Mouse (Mus musculus) large intestine, adult 2 months (tissue): ENCODE measurements around the gene Mboat7. TPM values are rescaled to one million over a fixed set of nuclear protein-coding genes. Genes with fewer than 3 reads are reported as not detected.

Experiments
- DNase-seq: peaks from one replicate; pipeline ENCODE4 v3.0.0-alpha.2; 2012; ENCODE audit warnings: low read depth, low spot score
- WGBS: fragments of 180-500 bp; shearing (Covaris S2); methylation state at CpG from one replicate; pipeline ENCODE4 v1.1.7; 2018; 5-methylcytosine and 5-hydroxymethylcytosine counted together
- polyA plus RNA-seq: library from polyadenylated mRNA; depleted of rRNA; stranded (reverse); fragments of >200 nt; gene quantifications from 2 replicates; pipeline ENCODE4 v1.2.3, GENCODE M21; 2012

Gene Mboat7
- polyA plus RNA-seq, 1 experiment: 41.4 TPM

DNA sequence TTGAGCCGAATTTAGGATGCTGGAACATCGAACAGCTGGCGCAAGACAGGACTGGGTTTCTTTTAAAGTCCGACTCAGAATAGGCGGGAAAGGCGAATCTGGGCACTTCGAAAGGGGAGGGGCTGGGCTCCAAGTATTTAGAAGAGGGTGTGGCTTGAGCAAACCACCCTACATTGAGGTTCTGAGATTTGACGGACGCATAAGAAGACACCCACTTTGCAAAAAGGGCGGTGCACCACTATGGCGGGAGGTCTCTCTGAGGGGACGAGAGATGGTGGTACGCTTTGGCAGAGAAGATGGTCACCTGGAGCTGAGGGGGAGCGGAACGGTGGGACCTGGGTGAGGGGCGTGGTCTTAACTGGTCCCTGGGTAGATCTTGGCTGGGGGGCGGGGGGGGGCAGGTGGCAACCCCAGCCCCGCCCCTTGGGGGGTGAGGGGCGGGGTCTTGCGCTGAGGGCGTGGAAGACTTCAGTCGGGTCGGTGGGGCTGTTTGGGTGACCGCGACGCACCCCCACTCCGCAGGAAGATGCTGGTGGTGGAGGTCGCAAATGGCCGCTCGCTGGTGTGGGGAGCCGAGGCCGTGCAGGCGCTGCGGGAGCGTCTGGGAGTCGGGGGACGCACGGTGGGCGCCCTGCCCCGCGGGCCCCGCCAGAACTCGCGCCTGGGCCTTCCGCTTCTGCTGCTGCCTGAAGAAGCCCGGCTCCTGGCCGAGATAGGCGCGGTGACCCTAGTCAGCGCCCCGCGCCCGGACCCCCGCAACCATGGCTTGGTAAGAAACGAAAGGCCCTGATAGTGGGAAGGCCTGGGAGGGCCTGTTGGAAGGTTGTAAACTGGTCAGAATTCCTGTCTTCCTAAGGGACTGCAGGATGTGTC, 989 bp upstream of the Mboat7 start:
- under 1% methylated on average over 51 of the region's 55 CpGs for WGBS
- DNase-seq: peak; percentile 53

- WGBS: under 1% methylated on average over 18 of the region's 18 CpGs
- DNase-seq: no peak
These were observed 419 bp upstream of the Mboat7 start for GRCm38 (mm10) chr7:3693809-3694075.

- no peak for DNase-seq
- WGBS: under 1% methylated on average over 49 of the region's 49 CpGs
These were observed 839 bp downstream of the Mboat7 start, which contains the start of gene Tsen34 for GRCm38 (mm10) chr7:3692382-3692986. Gene Tsen34 (plus strand): TSS chr7:3692863.

DNA sequence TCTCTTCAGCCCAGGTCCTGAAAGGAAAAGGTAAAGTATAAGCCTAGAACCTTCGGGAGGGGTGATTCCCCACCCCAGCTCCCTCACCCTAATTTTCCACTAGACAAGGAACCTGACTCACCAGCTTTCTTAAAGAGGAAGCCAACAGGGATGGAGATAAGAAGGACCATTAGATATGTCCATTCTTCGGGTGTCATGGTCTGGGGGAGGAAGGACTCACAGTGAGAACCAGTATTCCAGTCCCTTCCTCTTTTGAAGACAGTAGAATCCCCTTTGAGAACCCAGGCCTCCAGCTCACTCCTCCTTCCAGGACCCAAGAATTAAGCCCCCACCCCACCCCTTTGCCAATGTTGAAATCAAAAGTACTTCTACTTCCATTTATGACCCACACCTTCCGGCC, 1.4 kb downstream of the Mboat7 start:
- no peak for DNase-seq
- 9% methylated on average over 3 of the region's 3 CpGs for WGBS

DNA sequence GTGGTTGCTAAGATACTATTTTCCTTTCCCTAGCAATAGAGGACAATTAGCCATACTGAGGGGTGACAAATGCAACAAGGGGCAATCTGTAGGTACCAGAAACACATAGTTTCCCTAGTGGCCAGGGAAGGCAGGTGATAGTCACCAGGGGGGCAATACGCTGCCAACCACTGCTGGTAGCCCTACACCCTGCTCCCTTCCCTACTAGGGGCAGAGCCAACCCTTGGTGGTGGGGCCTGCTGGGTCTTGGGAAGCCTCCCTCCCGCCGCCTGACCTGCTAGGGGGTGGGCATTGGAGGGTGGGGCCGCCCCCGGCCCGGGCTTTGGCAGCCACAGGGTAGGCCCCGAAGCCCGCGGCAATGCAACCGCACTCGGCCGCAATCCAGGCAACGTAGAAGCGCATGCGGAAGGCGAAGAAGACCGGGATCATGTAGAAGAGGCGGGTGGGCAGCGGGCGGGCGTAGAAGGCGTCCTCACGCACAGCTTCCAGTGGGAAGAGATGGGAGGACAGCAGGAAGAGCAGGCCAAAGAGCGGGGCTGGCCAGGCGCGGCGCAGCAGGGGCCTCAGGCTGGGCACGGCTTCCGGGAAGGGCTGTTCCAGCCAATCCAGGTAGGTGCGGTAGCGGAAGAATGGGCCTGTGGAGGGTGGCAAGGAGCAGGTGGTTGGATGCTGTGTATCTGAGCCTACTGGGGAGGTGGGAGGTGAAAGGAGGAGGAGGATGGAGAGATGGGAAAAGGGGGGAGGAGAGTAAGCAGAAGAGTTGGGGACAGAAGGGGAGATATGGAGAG, 7.7 kb downstream of the Mboat7 start:
- DNase-seq: no peak
- 93% methylated on average over 31 of the region's 31 CpGs for WGBS

DNA sequence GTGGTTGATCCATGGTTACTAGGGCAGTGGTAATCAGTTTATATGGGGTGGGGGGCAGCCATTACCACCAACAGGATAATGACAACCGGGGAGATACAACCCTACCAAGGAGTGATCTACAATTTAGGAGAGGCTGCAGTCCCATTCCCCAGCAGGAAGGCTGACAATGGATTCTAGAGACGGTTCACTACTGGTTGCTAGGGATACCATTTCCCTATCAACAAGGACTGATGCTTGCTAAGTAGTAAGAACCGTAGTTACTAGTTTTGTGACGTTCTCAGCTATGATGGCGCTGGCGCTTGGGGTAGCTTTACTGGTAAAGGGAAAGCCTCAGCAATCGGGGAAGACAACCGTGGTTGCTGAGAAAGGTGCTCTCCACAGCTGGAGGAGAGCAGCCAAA, 8.6 kb downstream of the Mboat7 start:
- no peak for DNase-seq
- WGBS: 93% methylated on average over 8 of the region's 8 CpGs

GRCm38 (mm10) chr7:3683908-3684550, 9.3 kb downstream of the Mboat7 start:
- DNase-seq: no peak
- WGBS: 87% methylated on average over 10 of the region's 10 CpGs

DNA sequence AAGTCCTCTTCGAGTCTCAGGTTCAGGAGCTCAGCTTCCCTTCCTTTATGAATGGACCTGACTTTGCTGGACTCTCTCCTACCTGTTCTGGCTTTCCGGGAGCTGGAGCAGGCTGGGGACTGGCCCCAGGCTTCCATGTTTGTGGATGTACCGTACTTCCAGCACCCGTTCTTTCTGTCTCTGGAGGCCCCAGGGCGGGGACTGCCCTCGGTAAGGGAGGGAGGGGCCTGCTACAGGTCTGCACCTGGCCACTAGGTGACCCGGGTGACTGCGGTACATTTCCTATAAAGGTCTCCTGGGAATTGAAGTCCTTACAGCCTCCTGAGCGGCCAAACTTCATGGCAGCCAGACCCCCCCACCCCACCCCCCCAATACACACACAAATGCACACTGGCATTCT, 16.0 kb downstream of the Mboat7 start, which contains the start of gene Tmc4:
Tmc4 (minus strand) TSS at position 212 of the 400 bp plus-strand sequence.
- WGBS: 27% methylated on average over 9 of the region's 9 CpGs
- peak; percentile 46 for DNase-seq

GRCm38 (mm10) chr7:3676371-3676770, 17.0 kb downstream of the Mboat7 start:
- 51% methylated on average over 12 of the region's 12 CpGs for WGBS
- DNase-seq: peak; percentile 57

DNA sequence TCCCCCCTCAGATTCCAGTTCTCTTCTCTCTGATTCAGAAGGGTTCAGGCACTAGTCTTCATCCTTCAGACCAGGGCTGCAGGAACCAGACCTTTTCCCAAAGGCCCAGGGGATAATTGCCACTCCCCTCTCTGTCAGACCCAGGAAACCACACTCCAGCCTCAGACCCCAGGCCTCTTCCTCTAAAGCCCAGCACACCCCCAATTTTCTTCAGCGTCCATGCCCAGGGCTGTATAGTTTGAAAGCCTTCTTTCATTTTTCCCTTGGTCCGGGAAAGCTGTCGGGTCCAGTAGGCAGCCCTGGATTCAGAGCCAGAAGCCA, 18.1 kb downstream of the Mboat7 start:
- WGBS: 85% methylated on average over 3 of the region's 3 CpGs
- DNase-seq: no peak

GRCm38 (mm10) chr7:3674507-3675227, 18.7 kb downstream of the Mboat7 start:
- peak; percentile 67 for DNase-seq
- WGBS: 67% methylated on average over 10 of the region's 10 CpGs

GRCm38 (mm10) chr7:3666921-3667391, 26.4 kb downstream of the Mboat7 start:
- no peak for DNase-seq
- WGBS: 49% methylated on average over 14 of the region's 14 CpGs

- WGBS: 3% methylated on average over 45 of the region's 45 CpGs
- DNase-seq: peak; percentile 96
These were observed 27.9 kb downstream of the Mboat7 start, which contains the start of gene Leng1 for GRCm38 (mm10) chr7:3665215-3666114. Gene Leng1 (minus strand): TSS chr7:3665840.

GRCm38 (mm10) chr7:3664524-3665214, 28.7 kb downstream of the Mboat7 start:
- no peak for DNase-seq
- 16% methylated on average over 15 of the region's 15 CpGs for WGBS

DNA sequence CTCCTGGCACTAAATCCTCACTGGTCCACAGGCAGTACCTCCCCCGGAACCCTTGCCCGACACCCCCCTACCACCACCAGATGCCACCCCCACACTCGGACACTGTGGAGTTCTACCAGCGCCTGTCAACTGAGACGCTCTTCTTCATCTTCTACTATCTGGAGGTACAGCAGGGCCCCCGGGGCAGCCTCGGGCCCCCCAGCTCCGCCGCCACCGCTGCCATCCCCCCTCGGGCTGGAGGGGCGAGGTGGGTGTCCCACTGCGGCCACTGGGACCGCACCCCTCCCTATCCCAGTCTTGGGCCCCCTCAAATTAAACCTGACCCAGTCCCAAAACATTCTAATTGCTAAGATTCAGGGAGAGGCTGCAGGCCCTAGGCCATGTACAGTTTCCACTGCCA, 34.7 kb downstream of the Mboat7 start:
- no peak for DNase-seq
- 93% methylated on average over 14 of the region's 14 CpGs for WGBS

DNA sequence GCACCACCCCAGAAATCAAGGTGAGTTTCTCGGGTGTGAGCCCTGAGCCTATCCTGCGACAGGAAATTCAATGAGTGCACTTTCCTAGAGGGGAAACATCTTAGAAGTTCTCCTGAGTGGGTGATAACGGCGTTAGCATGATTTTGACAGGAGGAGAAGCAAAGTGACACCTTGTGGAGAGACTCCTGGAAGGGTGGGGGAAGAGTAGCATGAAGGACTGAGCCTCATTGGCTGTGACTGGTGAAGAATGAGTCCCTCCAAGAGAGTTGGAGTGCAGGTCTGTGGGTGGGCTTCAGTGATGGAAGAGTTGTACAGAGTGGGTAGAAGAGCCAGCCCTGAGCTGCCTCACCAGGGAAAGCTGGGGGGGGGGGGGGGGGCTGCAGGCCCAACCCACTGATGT, 36.4 kb downstream of the Mboat7 start:
- DNase-seq: no peak
- 92% methylated on average over 4 of the region's 4 CpGs for WGBS

DNA sequence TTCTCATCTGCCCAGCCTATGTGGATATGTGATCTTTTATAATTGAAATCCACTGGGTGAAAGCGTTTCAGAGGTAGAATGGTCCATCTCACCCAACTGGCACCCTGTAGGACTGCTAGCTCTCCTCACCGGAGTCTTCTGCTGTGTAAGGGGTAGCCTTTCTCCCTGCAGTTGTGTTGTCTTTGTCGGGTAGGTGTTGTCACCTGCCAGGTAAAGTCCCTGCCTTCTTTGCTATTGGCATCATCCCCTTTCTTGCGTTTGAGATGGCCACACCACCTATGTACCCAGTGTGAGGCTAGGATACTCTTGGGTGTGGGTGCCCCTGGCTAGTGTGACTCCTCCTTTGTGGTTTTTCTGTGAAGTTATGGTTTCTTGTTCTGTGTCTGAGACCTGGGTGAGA, 46.7 kb downstream of the Mboat7 start:
- DNase-seq: no peak
- WGBS: 24% methylated on average over 4 of the region's 4 CpGs

GRCm38 (mm10) chr7:3646188-3646587, 47.1 kb downstream of the Mboat7 start:
- no peak for DNase-seq
- 2% methylated on average over 9 of the region's 9 CpGs for WGBS
